Mouse (Mus musculus) C2C12 (cell line): ENCODE measurements around the gene Sntb2. TPM values are rescaled to one million over a fixed set of nuclear protein-coding genes. Genes with fewer than 3 reads are reported as not detected.

Experiments used
- H3K27me3 ChIP-seq: one replicate; pipeline ENCODE4 v1.6.1; 2011; ENCODE audit not compliant: control insufficient read depth, insufficient read depth, insufficient read length
- H3K36me3 ChIP-seq: one replicate; pipeline ENCODE4 v1.6.1; 2011; ENCODE audit not compliant: control insufficient read depth, insufficient read depth
- H3K4me3 ChIP-seq: one replicate; pipeline ENCODE4 v1.5.1; 2011; ENCODE audit warnings: mild to moderate bottlenecking, control low read depth; ENCODE audit not compliant: poor library complexity, insufficient read depth, severe bottlenecking
- H3K79me2 ChIP-seq: one replicate; pipeline ENCODE4 v1.6.1; 2011; ENCODE audit not compliant: control insufficient read depth, insufficient read depth
- H3K79me3 ChIP-seq: one replicate; pipeline ENCODE4 v1.6.1; 2011; ENCODE audit warnings: low read depth, control low read depth
- H3ac ChIP-seq: one replicate; pipeline ENCODE3; 2011; ENCODE audit warnings: low read depth; ENCODE audit not compliant: control insufficient read depth, insufficient read length
- CEBPB ChIP-seq: IDR thresholded peaks from one replicate; pipeline ENCODE4 v1.6.1; 2011; ENCODE audit warnings: low read depth, mild to moderate bottlenecking, control low read depth, moderate library complexity
- CTCF ChIP-seq: IDR thresholded peaks from one replicate; pipeline ENCODE4 v1.5.1; 2011; ENCODE audit not compliant: control insufficient read depth, insufficient read depth, insufficient read length
- FOSL1 ChIP-seq: IDR thresholded peaks from one replicate; pipeline ENCODE4 v1.8.0; 2011; ENCODE audit warnings: mild to moderate bottlenecking, low read length; ENCODE audit not compliant: poor library complexity, insufficient read depth, severe bottlenecking
- MAX ChIP-seq: IDR thresholded peaks from one replicate; pipeline ENCODE4 v1.6.1; 2011; ENCODE audit warnings: mild to moderate bottlenecking, control low read depth
- MYOD1 ChIP-seq: IDR thresholded peaks from one replicate; pipeline ENCODE4 v1.6.1; 2011; ENCODE audit warnings: low read depth; ENCODE audit not compliant: control insufficient read depth, insufficient read length
- MYOG ChIP-seq: IDR thresholded peaks from one replicate; pipeline ENCODE4 v1.6.1; 2011; ENCODE audit not compliant: control insufficient read depth, insufficient read length; ENCODE audit errors: extremely low read depth
- USF1 ChIP-seq: IDR thresholded peaks from one replicate; pipeline ENCODE4 v1.6.1; 2011; ENCODE audit warnings: low read depth, mild to moderate bottlenecking, control low read depth, moderate library complexity
- polyA plus RNA-seq: library from polyadenylated mRNA; unstranded; fragments of >200 nt; fragmentation: generic; extraction: Trizol; gene quantifications from one replicate; pipeline ENCODE4 v1.2.1, GENCODE M21; 2012; ENCODE audit warnings: missing spikeins

Gene Sntb2
- polyA plus RNA-seq, 1 experiment, result 8.6 TPM

DNA sequence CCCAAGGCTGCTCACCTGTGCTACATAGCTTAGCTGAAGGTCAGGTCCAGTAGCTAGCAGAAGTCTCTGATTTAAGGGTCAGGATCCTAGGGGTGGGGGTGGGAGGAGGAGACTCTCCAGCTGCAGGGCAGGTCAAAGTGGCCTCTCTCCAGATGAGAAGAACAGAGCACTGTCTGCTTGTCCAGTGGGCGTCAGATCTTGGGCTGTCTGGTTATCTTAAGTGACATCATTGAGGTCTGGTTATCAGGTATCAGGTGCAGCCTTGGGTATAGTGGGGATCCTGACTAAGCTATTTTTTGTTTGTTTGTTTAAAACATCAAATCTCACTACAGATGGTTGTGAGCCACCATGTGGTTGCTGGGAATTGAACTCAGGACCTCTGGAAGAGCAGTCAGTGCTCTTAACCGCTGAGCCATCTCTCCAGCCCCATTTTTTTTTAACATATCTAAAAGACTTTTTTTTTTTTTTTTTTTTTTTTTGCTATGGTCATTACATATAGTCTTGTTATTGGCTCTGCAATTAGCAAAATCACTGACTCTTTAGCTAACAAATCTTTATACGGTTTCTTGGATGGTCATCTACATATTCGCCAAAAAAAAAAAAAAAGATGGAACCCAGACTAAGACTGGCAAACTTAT lies 1.9 kb upstream of the Sntb2 start:
- no peaks in the 10 kb centered on the region for H3K27me3 ChIP-seq
- H3K79me3 ChIP-seq, result peaks cover 19% of the 10 kb centered on the region
- H3K79me2 ChIP-seq, result peaks cover 31% of the 10 kb centered on the region
- no peak for TF ChIP-seq MAX
- no peak for TF ChIP-seq FOSL1
- TF ChIP-seq MYOG, result no peak
- no peak for TF ChIP-seq USF1
- no peak for TF ChIP-seq MYOD1
- no peak for TF ChIP-seq CEBPB
- TF ChIP-seq CTCF, result no peak
- H3K4me3 ChIP-seq, result no peak overlapping the region
- H3ac ChIP-seq, result no peak overlapping the region
- H3K36me3 ChIP-seq, result no peaks in the 10 kb centered on the region

DNA sequence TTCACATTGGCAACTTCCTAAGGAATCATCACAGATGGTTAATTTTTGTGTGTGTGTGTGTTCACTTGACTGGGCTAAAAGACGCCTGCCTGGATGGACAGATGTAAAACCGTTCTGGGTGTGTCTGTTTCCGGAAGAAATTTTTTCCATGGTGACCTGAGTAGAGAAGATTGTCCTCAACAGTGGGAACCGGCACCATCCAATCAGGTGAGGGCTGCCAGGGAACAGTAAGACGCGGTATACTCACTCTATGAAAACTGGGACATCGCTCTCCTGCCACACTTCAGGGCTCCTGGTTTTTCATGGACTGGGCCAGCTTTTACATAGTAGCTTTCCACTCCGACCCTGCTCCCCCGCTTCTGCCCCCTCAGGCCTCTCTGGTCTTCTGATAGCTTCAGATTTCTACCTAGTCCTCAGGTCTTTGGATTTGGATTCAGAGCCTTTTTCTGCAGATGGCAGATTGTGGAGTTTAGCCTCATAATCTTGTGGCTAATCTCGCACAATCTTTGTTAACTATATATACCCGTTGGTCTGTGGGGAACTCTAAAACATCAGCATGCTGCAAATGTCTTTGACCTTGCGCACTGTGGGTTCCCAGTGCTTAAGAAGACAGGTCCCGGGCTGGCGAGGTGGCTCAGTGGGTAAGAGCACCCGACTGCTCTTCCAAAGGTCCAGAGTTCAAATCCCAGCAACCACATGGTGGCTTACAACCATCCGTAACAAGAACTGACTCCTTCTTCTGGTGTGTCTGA lies 1.1 kb upstream of the Sntb2 start:
- H3K36me3 ChIP-seq, result no peaks in the 10 kb centered on the region
- no peak overlapping the region for H3ac ChIP-seq
- peaks cover 39% of the 10 kb centered on the region for H3K79me2 ChIP-seq
- H3K4me3 ChIP-seq, result no peak overlapping the region
- no peaks in the 10 kb centered on the region for H3K27me3 ChIP-seq
- no peak for TF ChIP-seq CTCF
- TF ChIP-seq USF1, result no peak
- no peak for TF ChIP-seq FOSL1
- TF ChIP-seq MAX, result no peak
- H3K79me3 ChIP-seq, result peaks cover 27% of the 10 kb centered on the region

DNA sequence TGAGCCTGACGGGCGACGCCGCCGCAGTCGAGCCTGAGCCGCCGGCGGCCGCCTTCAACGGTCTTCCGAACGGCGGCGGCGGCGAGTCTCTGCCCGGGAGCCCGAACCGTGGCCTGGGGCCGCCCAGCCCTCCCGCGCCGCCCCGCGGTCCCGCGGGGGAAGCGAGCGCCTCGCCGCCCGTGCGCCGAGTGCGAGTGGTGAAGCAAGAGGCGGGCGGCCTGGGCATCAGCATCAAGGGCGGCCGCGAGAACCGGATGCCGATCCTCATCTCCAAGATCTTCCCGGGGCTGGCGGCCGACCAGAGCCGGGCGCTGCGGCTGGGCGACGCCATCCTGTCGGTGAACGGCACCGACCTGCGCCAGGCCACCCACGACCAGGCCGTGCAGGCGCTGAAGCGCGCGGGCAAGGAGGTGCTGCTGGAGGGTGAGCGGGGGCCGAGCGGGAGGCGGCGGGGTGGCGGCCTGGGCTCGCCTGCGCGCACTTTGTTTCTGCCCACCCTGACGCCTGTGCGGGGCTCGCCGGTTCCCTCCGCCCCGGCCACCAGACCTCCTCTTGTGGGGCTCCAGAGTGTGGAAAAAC lies 438 bp downstream of the Sntb2 start:
- Histone ChIP-seq H3K79me3 (peaks cover 40% of the 10 kb centered on the region), H3K4me3 (peak overlapping the region; percentile 66), H3K36me3 (no peaks in the 10 kb centered on the region), H3ac (peak overlapping the region; percentile 93), H3K79me2 (peaks cover 55% of the 10 kb centered on the region), H3K27me3 (no peaks in the 10 kb centered on the region)
- no peak for TF ChIP-seq USF1

DNA sequence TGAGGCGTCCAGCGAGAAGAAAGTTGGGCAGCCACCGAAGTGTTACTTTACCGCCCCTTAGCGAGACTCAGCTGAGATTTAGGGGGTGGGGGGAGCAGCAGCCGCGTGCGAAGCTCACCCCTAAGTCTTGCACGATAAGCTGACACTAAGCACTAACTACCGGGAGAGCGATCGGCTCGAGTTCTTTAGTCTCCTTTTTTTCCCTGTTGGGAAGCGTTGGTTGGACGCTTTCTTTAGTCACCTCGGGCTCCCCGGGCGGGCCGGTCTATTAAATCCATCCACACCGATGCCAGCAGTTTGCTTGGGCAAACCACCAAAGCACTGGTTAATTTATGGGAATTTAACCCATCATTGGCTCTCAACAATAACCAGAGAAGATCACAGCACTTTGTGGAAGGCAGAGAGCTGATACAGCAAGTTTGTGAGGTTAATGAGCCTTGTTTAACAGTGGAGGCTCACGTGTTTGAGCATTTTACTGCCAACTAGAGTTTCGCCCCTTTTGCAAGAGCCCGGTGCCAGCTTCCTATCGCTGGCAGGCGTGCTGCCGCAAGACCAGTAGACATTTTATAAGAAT lies 1.0 kb downstream of the Sntb2 start:
- peaks cover 46% of the 10 kb centered on the region for H3K79me3 ChIP-seq
- peak overlapping the region; percentile 93 for H3ac ChIP-seq
- H3K4me3 ChIP-seq, result peak overlapping the region; percentile 66
- no peaks in the 10 kb centered on the region for H3K36me3 ChIP-seq
- peaks cover 60% of the 10 kb centered on the region for H3K79me2 ChIP-seq
- TF ChIP-seq MYOD1, result no peak
- TF ChIP-seq MAX, result peak; percentile 42
- H3K27me3 ChIP-seq, result no peaks in the 10 kb centered on the region

DNA sequence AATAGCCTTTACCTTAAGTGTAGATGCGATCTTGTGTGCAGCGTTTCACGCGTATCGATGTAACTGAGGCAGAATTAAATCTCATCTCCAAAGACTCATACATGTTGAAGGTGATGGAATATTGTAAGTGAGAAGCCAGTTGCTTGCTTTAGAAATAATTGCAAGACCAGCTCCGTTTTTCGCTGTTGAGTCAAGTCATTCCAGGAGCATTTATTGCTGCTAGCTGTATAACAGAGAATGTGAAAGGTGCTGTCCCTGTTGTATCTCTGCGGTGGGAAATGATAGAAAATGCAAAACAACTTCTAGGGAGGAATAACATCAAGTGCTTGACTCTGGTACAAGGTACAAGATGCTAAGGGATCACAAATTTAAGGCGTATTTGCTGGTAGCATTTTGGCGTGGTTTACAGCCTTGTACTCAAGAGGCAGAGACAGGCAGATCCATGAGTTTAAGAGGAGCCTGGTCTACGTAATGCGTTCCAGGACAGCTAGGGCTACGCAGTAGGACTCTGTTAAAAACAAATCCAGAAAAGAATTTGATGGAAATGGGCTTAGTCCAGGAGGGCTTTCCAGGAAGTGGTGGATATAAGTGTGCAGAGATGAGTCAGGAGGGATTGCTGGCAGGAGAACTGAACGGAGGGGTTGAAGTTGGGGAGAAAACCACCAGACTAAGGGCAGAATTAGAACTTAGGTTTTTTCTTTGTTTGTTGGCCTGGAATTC lies 1.7 kb downstream of the Sntb2 start:
- Histone ChIP-seq H3K4me3 (peak overlapping the region; percentile 66), H3K27me3 (no peaks in the 10 kb centered on the region), H3K36me3 (no peaks in the 10 kb centered on the region), H3ac (peak overlapping the region; percentile 93), H3K79me3 (peaks cover 52% of the 10 kb centered on the region), H3K79me2 (peaks cover 67% of the 10 kb centered on the region)
- TF ChIP-seq CTCF (no peak), USF1 (no peak), FOSL1 (no peak), CEBPB (no peak), MAX (no peak), MYOG (no peak), MYOD1 (no peak)
